Comparison of ENCODE assay signal across 22 mouse cellular contexts in genomic region chrX:136085155-136085554, GRCm38 (mm10). TPM values are rescaled to one million over a fixed set of nuclear protein-coding genes. Genes with fewer than 3 reads are reported as not detected.
DNase-seq lines count a peak whose midpoint lies in the region; TF ChIP-seq lines count a peak whose summit lies in the region.
"Had no signal": no experiment of that assay in that cellular context is flagged by ENCODE, and none has a peak within 500 bp of the region (broad histone marks: within the 10 kb centered on the region; RNA-seq: fewer than 3 reads in every experiment).

Nxf3 (minus strand) TSS chrX:136085255.

- no peaks in the 10 kb centered on the region; the same call in 1 of the 2 replicates for H3K4me1 ChIP-seq in testis, adult 2 months (ENCODE audit: control insufficient read depth, insufficient read depth, low read length)
- H3K4me1 ChIP-seq: embryonic facial prominence, embryonic 10.5 days; embryonic facial prominence, embryonic 12.5 days; forebrain, embryonic 15.5 days had no signal

- H3K36me3 ChIP-seq in testis, adult 2 months (ENCODE audit: control insufficient read depth, insufficient read depth, low read length), result no peaks in the 10 kb centered on the region
- H3K36me3 ChIP-seq: embryonic facial prominence, embryonic 10.5 days; embryonic facial prominence, embryonic 12.5 days; forebrain, embryonic 15.5 days had no signal

- TF ChIP-seq CTCF in testis, adult 2 months (IDR thresholded peaks at IDR 0.05; ENCODE audit: control insufficient read depth, insufficient read depth, insufficient replicate concordance, low read depth, low read length), result no peak

- no peaks in the 10 kb centered on the region for H3K27me3 ChIP-seq in testis, adult 2 months (ENCODE audit: control insufficient read depth, insufficient read depth, low read length)
- H3K27me3 ChIP-seq: embryonic facial prominence, embryonic 12.5 days; forebrain, embryonic 15.5 days had no signal

- H3K4me3 ChIP-seq in testis, adult 2 months (ENCODE audit: control insufficient read depth, low read depth, low read length), result peak within 1 kb of the TSS; percentile 74
- H3K4me3 ChIP-seq: embryonic facial prominence, embryonic 10.5 days; embryonic facial prominence, embryonic 12.5 days; forebrain, embryonic 15.5 days had no signal

- H3K27ac ChIP-seq in testis, adult 2 months (ENCODE audit: control insufficient read depth, insufficient read depth, low read depth, low read length), result peak within 1 kb of the TSS; percentile 73
- H3K27ac ChIP-seq: embryonic facial prominence, embryonic 10.5 days; embryonic facial prominence, embryonic 12.5 days; forebrain, embryonic 15.5 days had no signal

- TF ChIP-seq POLR2A in testis, adult 2 months (IDR thresholded peaks at IDR 0.05; ENCODE audit: control insufficient read depth, low read depth, low read length), result no peak

- DNase-seq in testis, postnatal 14 days (ENCODE audit: low spot score), result no peak
- DNase-seq in gonadal fat pad, adult 2 months (ENCODE audit: low read depth), result no peak
- DNase-seq in testis, postnatal 10 days (ENCODE audit: low spot score), result peak; percentile 39
- DNase-seq in frontal cortex, adult 2 months (ENCODE audit: extremely low spot score in 1 of 2, low spot score in 1 of 2), result no peak
- DNase-seq in spleen, postnatal 14 days (ENCODE audit: low spot score in 2 of 2), result no peak
- DNase-seq: adrenal gland, adult 8-10 months; adrenal gland, postnatal 14 days; adrenal gland, postnatal 36 days; B cell, adult 2 months; cerebellum, adult 11-12 months; cerebellum, adult 2 months; cerebellum, adult 9-10 months; cerebellum, postnatal 10 days; cerebellum, postnatal 25 days; forebrain, postnatal 0 days had no signal

RNA-seq across cellular contexts. Expression of gene Nxf3, which starts in this region (rescaled TPM):
- polyA plus RNA-seq in testis, adult 2 months (2012; rRNA removed), result 42.6 and 67.8 TPM in 2 replicates
- polyA plus RNA-seq in gonadal fat pad, adult 2 months (2012; rRNA removed), result 39.1 and 41.1 TPM in 2 replicates
- 0.04 and 0.10 TPM in 2 replicates for polyA plus RNA-seq in frontal cortex, adult 2 months (2012; rRNA removed)
- polyA plus RNA-seq: activated CD4-positive, CD25-positive, alpha-beta regulatory T cell, adult 4 months; embryonic facial prominence, embryonic 10.5 days; forebrain, embryonic 11.5 days; forebrain, embryonic 15.5 days; Patski had no signal

Comparison
In these comparisons a context has a peak if more than half of its experiments do, and no peak if none do; other contexts are left out.
1. RNA of gene Nxf3 (polyA plus RNA-seq): 42.6 to 67.8 TPM in testis, adult 2 months and 39.1 to 41.1 TPM in gonadal fat pad, adult 2 months; 0.04 to 0.10 TPM in frontal cortex, adult 2 months; every median in the first group is over 10 times any median in the second.